ENCODE assay signal across 25 mouse cellular contexts in genomic region chr5:92114939-92115338, GRCm38 (mm10). TPM values are rescaled to one million over a fixed set of nuclear protein-coding genes. Genes with fewer than 3 reads are reported as not detected.
A peak's percentile ranks its signal among the peaks of the same experiment; 100 is the strongest.
DNase-seq lines count a peak whose midpoint lies in the region; ATAC-seq and TF ChIP-seq lines count a peak whose summit lies in the region.
"Had no signal": no experiment of that assay in that cellular context is flagged by ENCODE, and none has a peak within 500 bp of the region (broad histone marks: within the 10 kb centered on the region; RNA-seq: fewer than 3 reads in every experiment).

No protein-coding gene starts in this region.

- no peaks in the 10 kb centered on the region for H3K9me3 ChIP-seq in liver, embryonic 11.5 days (ENCODE audit: control insufficient read depth, low read length)
- H3K9me3 ChIP-seq in midbrain, embryonic 11.5 days (ENCODE audit: control insufficient read depth, low read length), result no peaks in the 10 kb centered on the region
- H3K9me3 ChIP-seq in midbrain, embryonic 13.5 days, result no peaks in the 10 kb centered on the region
- no peaks in the 10 kb centered on the region for H3K9me3 ChIP-seq in liver, embryonic 14.5 days (ENCODE audit: control insufficient read depth, low read length)
- H3K9me3 ChIP-seq: embryonic facial prominence, embryonic 13.5 days; embryonic facial prominence, embryonic 15.5 days; forebrain, embryonic 13.5 days; forebrain, embryonic 15.5 days had no signal

- TF ChIP-seq CTCF in liver, embryonic 14.5 days (IDR thresholded peaks at IDR 0.05; ENCODE audit: low read depth), result no peak

- peaks cover 15% of the 10 kb centered on the region for H3K4me1 ChIP-seq in liver, embryonic 11.5 days (replicated peaks; ENCODE audit: control insufficient read depth, insufficient read depth, low read length)
- peaks cover 6% of the 10 kb centered on the region for H3K4me1 ChIP-seq in midbrain, embryonic 11.5 days (ENCODE audit: control insufficient read depth, insufficient read depth, low read length)
- H3K4me1 ChIP-seq in midbrain, embryonic 13.5 days (replicated peaks), result peaks cover 10% of the 10 kb centered on the region
- H3K4me1 ChIP-seq in liver, embryonic 14.5 days (replicated peaks; ENCODE audit: control insufficient read depth in 2 of 2, insufficient read depth in 2 of 2, low read length in 1 of 2), result peaks cover 14 to 21% of the 10 kb centered on the region in 2 experiments
- H3K4me1 ChIP-seq: forebrain, embryonic 15.5 days had no signal

- H3K27me3 ChIP-seq in liver, embryonic 11.5 days (replicated peaks; ENCODE audit: control insufficient read depth, insufficient read depth, low read length), result 0 out of 2 replicates have a peak, but pooled peaks cover 4% of the 10 kb centered on the region
- no peaks in the 10 kb centered on the region for H3K27me3 ChIP-seq in midbrain, embryonic 11.5 days (ENCODE audit: control insufficient read depth, insufficient read depth, low read length)
- 0 out of 2 replicates have a peak, but pooled peaks cover 4% of the 10 kb centered on the region for H3K27me3 ChIP-seq in midbrain, embryonic 13.5 days
- H3K27me3 ChIP-seq in liver, embryonic 14.5 days (ENCODE audit: control insufficient read depth, insufficient read depth, low read length), result peaks cover 12% of the 10 kb centered on the region
- H3K27me3 ChIP-seq: CH12.LX; embryonic facial prominence, embryonic 13.5 days; embryonic facial prominence, embryonic 15.5 days had no signal

- no peak overlapping the region for H3K9ac ChIP-seq in liver, embryonic 11.5 days (ENCODE audit: low read depth, low read length)
- H3K9ac ChIP-seq in midbrain, embryonic 11.5 days (ENCODE audit: low read length), result no peak overlapping the region
- no peak overlapping the region for H3K9ac ChIP-seq in midbrain, embryonic 13.5 days (replicated peaks)
- H3K9ac ChIP-seq in liver, embryonic 14.5 days (replicated peaks), result no peak overlapping the region
- H3K9ac ChIP-seq: embryonic facial prominence, embryonic 13.5 days; embryonic facial prominence, embryonic 15.5 days; forebrain, embryonic 13.5 days; forebrain, embryonic 15.5 days; forebrain, postnatal 0 days had no signal

- TF ChIP-seq EP300 in liver, embryonic 14.5 days (IDR thresholded peaks at IDR 0.05; ENCODE audit: low read depth), result no peak

- H3K4me3 ChIP-seq in liver, embryonic 11.5 days (ENCODE audit: low read depth, low read length), result no peak overlapping the region
- H3K4me3 ChIP-seq in midbrain, embryonic 11.5 days (ENCODE audit: low read depth, low read length), result no peak overlapping the region
- no peak overlapping the region for H3K4me3 ChIP-seq in midbrain, embryonic 13.5 days (replicated peaks)
- H3K4me3 ChIP-seq in liver, embryonic 14.5 days (ENCODE audit: insufficient read depth in 1 of 2, low read depth in 2 of 2, low read length in 2 of 2), result no peak overlapping the region
- H3K4me3 ChIP-seq: embryonic facial prominence, embryonic 13.5 days; embryonic facial prominence, embryonic 15.5 days; erythroblast, embryonic 14.5 days; forebrain, embryonic 13.5 days; forebrain, embryonic 15.5 days had no signal

- no peaks in the 10 kb centered on the region for H3K36me3 ChIP-seq in liver, embryonic 11.5 days (ENCODE audit: control insufficient read depth, insufficient read depth, low read length)
- H3K36me3 ChIP-seq in midbrain, embryonic 11.5 days (ENCODE audit: control insufficient read depth, insufficient read depth, low read length), result no peaks in the 10 kb centered on the region
- no peaks in the 10 kb centered on the region for H3K36me3 ChIP-seq in midbrain, embryonic 13.5 days
- no peaks in the 10 kb centered on the region for H3K36me3 ChIP-seq in liver, embryonic 14.5 days (replicated peaks; ENCODE audit: control insufficient read depth, insufficient read depth, low read depth)
- H3K36me3 ChIP-seq: embryonic facial prominence, embryonic 13.5 days; embryonic facial prominence, embryonic 15.5 days; forebrain, embryonic 15.5 days had no signal

- no peak for DNase-seq in liver, embryonic 11.5 days (ENCODE audit: low spot score)
- DNase-seq in liver (no peak), adipocyte (ENCODE audit: low spot score) (no peak)
- DNase-seq in midbrain, embryonic 11.5 days (ENCODE audit: low spot score, missing footprints), result peak; percentile 44
- no peak for DNase-seq in liver, embryonic 14.5 days (ENCODE audit: low read depth in 3 of 3, low spot score in 3 of 3)
- no peak for DNase-seq in adrenal gland, postnatal 14 days
- DNase-seq: adrenal gland, adult 8-10 months; adrenal gland, postnatal 25 days; B cell, adult 2 months; cerebellum, adult 11 months; cerebellum, adult 18-20 months; cerebellum, adult 8-10 months; cerebellum, adult 9-11 months; cerebellum, postnatal 14 days; cerebellum, postnatal 36 days; embryo, embryonic 11 days; forebrain, postnatal 0 days had no signal

- 58% methylated on average over 2 of the region's 2 CpGs for WGBS in liver, embryonic 11.5 days
- WGBS in midbrain, embryonic 11.5 days, result 84% methylated on average over 2 of the region's 2 CpGs
- WGBS in midbrain, embryonic 13.5 days, result 93% methylated on average over 2 of the region's 2 CpGs
- 34% methylated on average over 2 of the region's 2 CpGs for WGBS in liver, embryonic 14.5 days (ENCODE audit: insufficient replicate concordance)

- no peak overlapping the region for H3K4me2 ChIP-seq in liver, embryonic 11.5 days
- no peak overlapping the region for H3K4me2 ChIP-seq in midbrain, embryonic 11.5 days
- H3K4me2 ChIP-seq in midbrain, embryonic 13.5 days (replicated peaks), result no peak overlapping the region
- no peak overlapping the region for H3K4me2 ChIP-seq in liver, embryonic 14.5 days (ENCODE audit: low read depth)
- H3K4me2 ChIP-seq: embryonic facial prominence, embryonic 13.5 days; embryonic facial prominence, embryonic 15.5 days; forebrain, embryonic 13.5 days; forebrain, embryonic 15.5 days had no signal

- ATAC-seq in liver, embryonic 11.5 days (replicated peaks; ENCODE audit: low FRiP score), result peak; percentile 70; the same call in 1 of the 2 replicates
- ATAC-seq in midbrain, embryonic 11.5 days (ENCODE audit: low FRiP score), result no peak
- ATAC-seq in midbrain, embryonic 13.5 days, result no peak
- ATAC-seq in liver, embryonic 14.5 days (ENCODE audit: insufficient read depth), result peak; percentile 24; the same call in 1 of the 2 replicates
- ATAC-seq: CD4-positive, CD25-positive, alpha-beta regulatory T cell, adult 4 months; forebrain, embryonic 13.5 days; forebrain, embryonic 15.5 days; forebrain, postnatal 0 days had no signal

- no peak overlapping the region for H3K27ac ChIP-seq in liver, embryonic 11.5 days (ENCODE audit: low read depth, low read length)
- no peak overlapping the region for H3K27ac ChIP-seq in midbrain, embryonic 11.5 days (ENCODE audit: low read depth, low read length)
- no peak overlapping the region for H3K27ac ChIP-seq in midbrain, embryonic 13.5 days
- no peak overlapping the region for H3K27ac ChIP-seq in liver, embryonic 14.5 days
- H3K27ac ChIP-seq: embryonic facial prominence, embryonic 13.5 days; embryonic facial prominence, embryonic 15.5 days; forebrain, embryonic 13.5 days; forebrain, embryonic 15.5 days had no signal

RNA-seq across cellular contexts. Expression of gene Uso1, which starts 22.8 kb away (rescaled TPM):
- 24.1 and 26.9 TPM in 2 replicates for polyA plus RNA-seq in liver, embryonic 11.5 days (2014; fragmentation: Nextera tagmentation; extraction: Ambion mirVana)
- polyA plus RNA-seq in midbrain, embryonic 11.5 days (2014; fragmentation: Nextera tagmentation; extraction: Ambion mirVana), result 25.9 and 29.4 TPM in 2 replicates
- polyA plus RNA-seq in midbrain, embryonic 13.5 days (2015; fragmentation: Nextera tagmentation; extraction: Ambion mirVana), result 50.2 and 50.3 TPM in 2 replicates
- polyA plus RNA-seq in liver, embryonic 14.5 days (2012; rRNA removed), result 11.1 and 18.6 TPM in 2 replicates
- 14.3 and 14.7 TPM in 2 replicates for polyA plus RNA-seq in liver, embryonic 14.5 days (2014; fragmentation: Nextera tagmentation; extraction: Ambion mirVana)
- 72.1 and 77.0 TPM in 2 replicates for total RNA-seq in adrenal gland, postnatal 14 days (2021)

RNA-seq across cellular contexts. Expression of gene G3bp2, which starts 31.4 kb away (rescaled TPM):
- polyA plus RNA-seq in liver, embryonic 11.5 days (2014; fragmentation: Nextera tagmentation; extraction: Ambion mirVana), result 127 and 143 TPM in 2 replicates
- polyA plus RNA-seq in midbrain, embryonic 11.5 days (2014; fragmentation: Nextera tagmentation; extraction: Ambion mirVana), result 292 and 298 TPM in 2 replicates
- polyA plus RNA-seq in midbrain, embryonic 13.5 days (2015; fragmentation: Nextera tagmentation; extraction: Ambion mirVana), result 371 and 409 TPM in 2 replicates
- polyA plus RNA-seq in liver, embryonic 14.5 days (2012; rRNA removed), result 12.5 and 19.0 TPM in 2 replicates
- 54.3 and 56.0 TPM in 2 replicates for polyA plus RNA-seq in liver, embryonic 14.5 days (2014; fragmentation: Nextera tagmentation; extraction: Ambion mirVana)
- 105 and 123 TPM in 2 replicates for total RNA-seq in adrenal gland, postnatal 14 days (2021)

Comparison
In these comparisons a context has a peak if more than half of its experiments do, and no peak if none do; other contexts are left out.
1. ATAC-seq: peak in liver, embryonic 11.5 days (single experiment) and liver, embryonic 14.5 days (single experiment); none in midbrain, embryonic 11.5 days (single experiment) and midbrain, embryonic 13.5 days (single experiment).